Mouse (Mus musculus): ENCODE measurements at regions not wholly inside any gene's neighbourhood (a gene's known extent, or its start where the extent isn't known, plus 50 kb on each side); places are given as distances from the start of the nearest gene placed in this dataset.

DNA sequence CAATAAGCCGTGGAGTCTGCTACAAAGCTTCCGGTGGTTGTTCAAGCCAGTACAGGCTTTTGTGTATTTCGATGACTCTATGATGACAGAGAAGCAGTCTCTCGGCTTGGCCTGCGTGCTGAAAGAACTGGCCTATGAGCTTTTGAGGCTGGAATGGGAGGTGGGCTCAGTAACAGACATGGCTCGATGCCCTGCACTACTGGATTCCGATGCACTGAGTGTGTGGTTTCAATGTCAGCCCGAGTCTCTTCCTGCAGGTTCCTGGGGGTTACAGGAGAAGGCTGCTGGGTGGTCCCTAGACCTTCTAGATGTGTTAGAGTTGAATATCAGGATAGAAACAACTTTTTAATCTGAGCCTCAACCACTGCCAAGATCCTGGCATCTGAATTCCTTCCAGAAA is 53.2 kb downstream of the Gm815 start:
- DNase-seq: no peak

DNA sequence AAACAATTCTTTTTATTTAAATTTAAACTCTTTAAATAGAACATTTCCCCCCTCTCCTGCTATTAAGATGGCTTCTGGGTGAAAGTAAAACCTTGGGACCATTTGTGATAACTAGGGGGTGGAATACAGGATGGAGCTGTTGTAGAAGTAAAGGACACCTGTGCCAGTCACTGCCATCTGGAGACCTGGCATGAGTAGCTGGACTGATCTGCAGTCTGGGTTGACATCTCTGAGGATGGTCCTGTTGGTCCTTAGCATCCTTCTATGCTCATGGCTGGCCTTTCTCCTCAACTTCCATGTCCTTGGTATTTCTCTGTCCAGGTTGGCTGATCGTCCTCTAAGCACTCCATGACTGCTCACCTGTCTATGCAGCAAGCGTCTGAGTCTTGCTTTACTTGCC is 58.3 kb downstream of the Gm815 start:
- DNase-seq: no peak

DNA sequence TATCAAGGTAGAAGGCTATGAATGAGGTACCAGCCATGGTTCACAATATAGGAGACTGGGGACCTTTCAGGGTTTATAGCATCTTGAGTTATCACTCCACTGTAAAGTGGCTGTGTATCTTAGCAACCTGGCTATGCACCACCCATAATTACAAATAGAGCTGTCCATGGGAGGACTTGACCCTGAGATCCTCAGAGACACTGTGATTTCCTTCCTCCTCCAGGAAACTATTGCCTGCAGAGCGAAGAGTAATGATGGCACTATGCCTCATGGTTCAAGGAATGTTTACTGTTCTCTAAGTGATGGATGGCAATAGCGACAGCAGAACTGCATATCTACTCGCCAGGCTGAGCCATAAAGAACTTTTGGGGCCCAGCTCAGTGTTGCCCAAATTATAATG is 60.9 kb downstream of the Gm815 start:
- no peak for DNase-seq

DNA sequence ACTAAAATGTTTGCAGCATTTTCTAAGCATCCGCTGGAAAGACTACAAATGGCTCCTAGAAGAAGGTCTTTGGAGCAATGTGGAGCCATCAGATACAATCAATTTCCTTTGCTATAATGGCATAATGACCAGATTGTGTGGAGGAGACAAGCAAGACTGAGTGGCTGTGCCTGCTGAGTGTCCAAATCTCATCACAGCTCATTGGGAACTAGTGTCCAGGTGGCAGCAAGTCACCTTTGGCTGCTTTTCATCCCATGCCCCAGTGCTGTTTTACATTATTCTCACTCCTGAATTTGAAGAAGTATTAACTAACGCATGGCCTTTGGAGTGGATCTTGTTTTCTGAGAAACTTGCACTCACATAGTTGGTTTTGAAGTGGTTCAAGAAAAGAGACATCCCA is 62.8 kb downstream of the Gm815 start:
- no peak for DNase-seq

DNA sequence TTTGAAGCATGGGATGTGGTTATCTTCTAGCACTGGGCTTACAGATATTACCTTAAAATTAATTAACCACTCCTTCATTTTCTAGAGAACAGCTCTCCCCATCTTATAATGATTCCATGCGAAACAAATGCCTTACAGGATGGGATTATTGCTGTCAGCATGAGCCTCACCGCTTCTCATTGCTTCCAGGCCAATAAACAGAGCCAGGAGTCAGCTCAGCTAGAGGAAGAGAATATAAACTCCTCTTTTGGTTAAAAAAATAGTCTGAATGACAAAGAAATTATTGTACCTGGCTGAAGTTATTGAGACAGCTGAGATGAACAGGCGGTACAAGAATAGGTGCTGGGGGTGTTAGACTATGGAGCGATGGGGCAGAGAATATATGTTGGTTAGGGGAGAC is 63.5 kb downstream of the Gm815 start:
- no peak for DNase-seq

DNA sequence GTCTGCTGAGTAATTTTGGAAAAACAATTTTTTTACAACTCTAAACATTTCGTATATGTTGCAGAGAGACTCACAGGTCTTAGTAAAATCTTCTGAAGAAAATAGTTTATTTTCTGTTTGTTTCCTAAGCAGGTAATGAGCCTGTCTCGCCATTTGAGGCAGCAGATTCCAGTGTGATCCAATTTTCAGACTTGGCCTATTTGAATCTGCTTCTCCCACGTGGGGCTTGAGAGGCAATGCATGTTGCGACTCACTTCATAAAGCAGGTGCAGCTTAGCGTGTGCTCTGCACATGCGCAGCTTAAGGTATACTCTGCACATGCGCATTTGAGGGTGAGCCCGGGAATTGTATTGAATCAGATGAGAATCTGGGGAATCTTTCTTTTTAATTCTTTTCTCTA is 67.7 kb downstream of the Gm815 start:
- peak; percentile 14 for DNase-seq

DNA sequence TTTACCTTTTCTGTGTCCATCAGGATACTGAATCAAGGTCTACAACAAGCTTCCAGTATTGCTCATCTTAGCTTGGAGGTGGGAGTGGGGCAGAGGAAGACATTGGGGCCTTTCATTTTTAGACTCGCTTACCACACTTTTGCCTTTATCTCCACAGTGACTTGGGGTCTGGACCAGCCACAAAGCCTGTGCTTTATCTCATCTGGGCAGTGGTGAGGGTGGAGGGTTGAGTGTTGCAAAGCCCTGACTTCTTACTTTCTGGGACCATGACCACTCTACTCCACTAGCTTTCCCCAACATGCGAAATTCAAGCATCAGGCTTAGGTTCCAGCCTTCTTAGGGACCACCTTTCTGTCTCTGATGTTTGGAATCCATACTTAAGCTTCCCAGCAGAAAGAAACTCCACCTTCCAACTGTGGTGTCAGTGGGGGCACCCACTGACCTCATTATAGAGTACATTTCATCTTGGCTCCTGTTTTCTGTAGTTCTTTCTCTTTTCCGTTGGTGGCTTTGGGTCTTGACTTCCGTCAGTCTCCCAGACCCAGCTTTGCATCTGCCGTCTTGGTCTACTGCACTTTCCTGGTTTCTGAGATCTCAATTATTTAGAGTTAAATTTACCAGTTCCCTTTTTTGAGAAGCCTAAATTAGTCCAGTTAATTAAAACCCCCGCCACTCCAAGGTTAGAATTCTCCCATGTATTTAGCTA is 80.5 kb downstream of the Gm815 start:
- no peak for DNase-seq

DNA sequence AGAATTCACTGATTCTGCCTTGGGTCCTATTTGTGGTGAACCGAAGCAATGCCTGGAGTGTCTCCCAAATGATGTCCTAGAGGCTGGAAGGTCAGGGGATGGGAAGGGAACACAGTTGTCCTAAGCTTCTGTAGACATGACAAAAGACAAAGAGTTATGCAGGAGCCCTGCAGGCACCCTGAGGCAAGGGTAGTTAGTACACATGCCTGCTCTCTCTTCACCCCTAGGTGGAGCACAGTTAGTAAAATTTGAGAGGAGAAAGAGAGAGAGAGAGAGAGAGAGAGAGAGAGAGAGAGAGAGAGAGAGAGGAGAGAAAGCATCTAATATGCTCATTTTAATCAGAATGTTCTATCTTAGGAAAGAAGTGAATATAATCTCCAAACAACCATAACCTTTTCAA is 87.4 kb downstream of the Gm815 start:
- DNase-seq: no peak

DNA sequence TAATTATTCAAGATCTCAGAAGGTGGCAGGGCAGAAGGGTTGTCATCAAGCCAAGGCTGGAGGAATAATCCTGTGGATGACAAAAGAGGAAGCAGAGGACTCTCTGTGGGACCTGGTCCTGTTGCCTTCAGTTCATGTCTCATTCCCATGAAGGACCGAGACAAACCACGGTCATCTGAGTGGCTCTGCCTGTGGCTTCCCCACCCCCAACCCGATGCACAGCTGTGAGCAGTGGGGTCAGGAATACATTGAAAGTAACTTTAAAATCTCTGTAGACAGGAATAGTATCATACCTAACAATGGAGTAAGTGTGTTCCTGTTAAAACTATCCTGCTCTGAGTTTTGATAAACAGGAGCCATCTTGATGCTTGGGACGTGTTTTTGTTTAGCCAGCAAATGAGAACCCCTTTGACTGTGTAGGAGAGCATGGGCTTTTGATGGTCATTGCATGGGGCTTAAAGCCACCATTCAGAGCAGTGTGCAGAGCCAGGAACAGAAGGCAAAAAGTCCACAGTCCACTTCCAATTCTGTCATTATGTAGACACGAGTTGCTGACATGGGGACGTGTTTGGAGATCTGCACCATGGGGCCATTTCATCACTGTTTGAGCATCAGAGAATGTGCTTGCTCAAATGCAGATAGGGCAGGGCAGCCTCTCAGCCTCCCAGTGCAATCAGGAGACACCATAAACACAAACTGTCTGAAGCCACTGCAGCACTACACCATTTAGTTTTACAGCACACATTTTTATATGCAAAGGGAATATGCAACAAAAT is 88.3 kb downstream of the Gm815 start:
- no peak for DNase-seq

DNA sequence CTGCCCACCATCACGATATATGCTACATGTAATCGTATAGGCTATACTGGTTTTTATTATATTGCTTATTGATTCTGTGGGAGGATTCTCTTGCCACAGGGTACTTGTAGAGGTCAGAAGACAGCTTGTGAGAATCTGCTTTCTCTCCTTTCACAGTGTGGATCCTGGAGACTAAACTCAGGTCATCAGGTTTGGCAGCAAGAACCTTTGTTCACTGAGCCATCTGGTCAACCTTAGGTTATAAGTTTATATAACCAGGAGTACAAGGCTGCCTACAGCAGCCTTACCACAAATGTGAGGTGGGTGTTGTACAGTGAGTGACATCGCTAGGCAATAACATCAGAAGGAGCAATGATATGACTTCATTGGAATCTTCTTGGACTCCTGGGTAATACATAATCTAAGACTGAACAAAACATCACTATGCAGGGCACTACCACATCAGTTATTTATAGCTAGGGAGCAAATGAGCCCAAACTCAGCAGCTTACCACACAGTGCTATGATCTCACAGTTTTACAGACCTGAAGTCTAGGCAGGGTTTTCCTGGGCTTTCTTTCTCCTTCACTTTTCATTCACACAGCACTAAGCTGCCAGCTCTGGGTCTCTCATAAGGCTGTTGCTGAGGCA is 89.0 kb downstream of the Gm815 start:
- DNase-seq: no peak

DNA sequence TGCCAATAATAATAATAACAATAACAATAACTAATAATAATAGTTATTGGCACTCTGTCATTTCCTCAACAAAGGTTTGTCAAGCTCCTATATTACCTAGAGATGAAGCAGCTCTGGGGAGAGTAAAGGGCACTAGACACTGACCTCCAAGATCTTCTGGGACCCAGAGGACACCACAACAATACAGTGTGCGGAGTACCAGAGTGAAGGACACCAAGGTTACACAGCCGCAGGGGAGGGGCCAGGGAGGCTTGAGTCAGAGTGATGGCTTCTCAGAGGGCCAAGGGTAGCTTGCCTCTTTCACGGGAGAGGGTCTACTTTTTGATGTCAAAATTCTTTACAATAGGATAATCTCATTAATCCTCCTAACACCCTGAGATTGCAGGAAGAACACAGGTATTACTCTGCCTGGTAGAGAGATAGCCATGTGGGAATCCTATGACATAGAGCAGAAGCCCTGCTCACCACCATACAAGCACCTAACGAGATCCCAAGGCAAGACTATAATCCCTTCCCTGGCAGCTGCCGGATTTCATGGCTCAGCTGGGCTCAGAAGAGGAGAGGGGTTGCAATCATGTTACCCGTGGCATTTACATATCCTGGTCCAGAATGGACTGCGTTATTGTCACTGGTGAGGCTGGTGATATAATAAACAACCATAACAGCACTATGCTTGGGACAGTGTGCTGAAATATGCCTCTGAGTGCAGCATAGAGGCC is 91.1 kb downstream of the Gm815 start:
- DNase-seq: no peak

DNA sequence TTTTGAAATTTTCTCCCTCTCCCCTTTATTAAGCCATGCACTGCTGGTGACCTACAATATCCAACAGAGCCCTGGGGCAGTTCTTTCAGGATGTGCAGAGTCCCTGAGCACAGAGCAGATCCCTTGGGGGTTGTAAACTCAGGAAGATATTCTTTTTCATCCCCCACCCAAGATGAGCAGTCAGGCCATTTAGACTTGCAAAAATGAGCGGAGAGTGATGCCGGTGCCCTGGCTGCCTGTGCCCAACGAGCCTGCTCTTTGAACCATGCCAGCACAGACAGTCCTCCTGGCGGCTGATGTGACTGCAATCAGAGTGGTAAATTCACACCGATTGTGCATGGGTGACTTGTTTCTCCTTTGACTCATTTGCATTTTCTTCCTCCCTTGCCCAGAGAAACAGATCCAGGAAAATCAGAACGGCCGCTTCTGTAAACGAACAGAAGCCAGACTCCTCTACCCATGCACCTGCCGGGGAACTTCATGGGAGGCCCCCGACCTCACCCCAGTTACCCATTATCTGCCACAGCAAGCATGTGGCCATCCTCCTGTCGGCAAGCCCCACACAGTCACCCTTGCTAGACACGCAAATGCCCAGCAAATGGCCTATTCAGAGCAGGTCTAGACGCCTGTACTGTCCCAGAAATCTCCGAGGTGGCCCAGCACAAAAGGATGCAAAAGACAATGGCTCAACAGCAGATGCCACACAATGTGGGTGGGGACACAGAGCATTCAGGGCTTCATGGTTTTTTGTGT is 92.4 kb downstream of the Gm815 start:
- DNase-seq: no peak

DNA sequence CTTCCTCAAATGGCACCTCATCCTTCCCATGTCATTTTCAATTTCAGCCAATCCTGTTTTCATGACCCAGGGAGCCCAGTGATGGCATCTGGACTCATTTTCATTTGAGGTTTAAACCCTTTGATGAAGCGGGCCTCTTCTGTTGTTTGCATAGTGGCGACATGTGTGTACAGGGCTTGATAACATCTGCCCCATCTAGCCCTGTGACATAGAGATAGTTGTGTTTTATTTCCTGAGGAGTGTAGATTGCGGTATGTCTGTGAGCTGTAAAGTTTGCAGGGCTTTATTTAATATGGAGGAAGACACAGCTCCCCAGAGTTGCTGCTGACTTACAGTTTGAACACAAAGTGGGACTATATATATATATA is 92.9 kb downstream of the Gm815 start:
- DNase-seq: no peak

DNA sequence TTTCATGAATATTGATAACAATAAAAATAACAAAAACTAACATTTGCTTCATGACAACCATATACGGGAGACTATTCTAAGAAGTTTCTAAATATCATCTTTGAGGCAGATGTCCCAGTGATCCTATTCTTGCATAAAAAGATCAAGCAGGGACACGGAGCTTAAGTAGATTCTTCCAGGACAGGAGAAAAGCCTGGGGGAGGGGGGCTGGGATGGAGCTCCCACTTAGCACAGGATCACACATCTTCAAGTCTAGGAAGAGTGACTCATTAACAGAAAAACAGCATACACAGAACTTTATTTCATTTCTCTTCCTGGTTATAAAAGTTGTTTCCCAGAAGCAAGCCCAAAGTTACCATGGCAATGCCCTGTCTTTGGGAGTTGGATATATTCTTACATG is 93.6 kb downstream of the Gm815 start:
- DNase-seq: no peak

DNA sequence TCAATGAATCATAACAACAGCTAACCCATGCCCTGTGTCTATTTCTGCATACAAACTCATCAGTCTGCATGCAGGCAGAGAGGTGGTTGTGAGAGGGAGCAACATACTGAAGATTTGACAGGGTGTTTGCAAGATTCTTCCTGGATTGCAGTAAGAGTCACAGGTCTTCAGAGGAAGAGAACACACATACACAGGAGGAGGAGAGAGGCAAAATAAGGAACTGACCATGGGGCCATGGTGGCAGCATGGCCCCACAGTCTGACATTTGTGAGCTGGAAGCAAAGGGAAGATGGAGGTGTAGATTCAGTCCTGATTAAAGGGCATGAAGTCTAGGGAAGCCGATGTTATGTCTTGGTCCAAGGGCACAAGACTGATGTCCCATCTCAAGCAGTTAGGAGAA is 101.0 kb downstream of the Gm815 start:
- DNase-seq: no peak

DNA sequence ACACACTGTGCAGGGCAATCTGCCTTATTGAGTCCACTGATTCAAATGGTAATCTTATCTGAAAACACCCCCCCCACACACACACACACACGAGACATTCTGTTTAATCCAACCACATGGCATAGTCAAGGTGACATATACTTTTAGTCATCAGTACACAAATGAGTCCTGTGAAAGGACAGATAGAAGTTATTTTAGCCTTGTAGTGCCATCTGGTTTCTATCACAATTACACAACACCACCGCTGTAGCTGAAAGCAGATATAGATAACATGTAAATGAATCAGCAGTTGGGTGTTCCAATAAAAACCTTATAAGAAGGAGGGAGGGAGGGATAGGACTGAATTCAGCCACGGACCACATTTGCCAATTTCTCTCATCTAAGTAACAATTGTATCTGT is 101.5 kb downstream of the Gm815 start:
- DNase-seq: no peak

DNA sequence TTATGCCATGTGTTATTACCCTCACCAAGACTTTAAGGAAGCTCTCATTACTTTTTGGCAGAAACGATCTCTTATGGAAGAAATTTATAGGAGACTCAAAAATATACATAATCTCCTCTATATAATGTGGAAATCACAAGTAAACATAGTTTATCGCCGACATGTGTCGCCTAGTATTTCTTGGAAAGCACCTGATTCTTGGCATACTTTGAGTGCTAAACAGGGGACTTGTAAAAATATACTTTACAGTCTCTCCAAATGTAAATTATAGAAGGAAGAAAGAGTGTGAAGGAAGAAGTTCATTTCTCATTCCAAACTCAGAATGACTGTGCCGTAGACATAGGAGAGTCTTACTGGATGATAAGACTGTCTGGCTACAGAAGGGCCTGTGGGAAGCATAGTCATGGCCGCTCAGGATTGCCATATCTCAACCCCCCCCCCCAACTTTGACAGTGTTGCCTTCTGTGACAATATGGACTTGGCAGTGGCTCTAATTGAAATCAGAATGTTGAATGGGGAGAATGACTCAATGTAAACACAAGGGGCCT is 102.3 kb downstream of the Gm815 start:
- no peak for DNase-seq

DNA sequence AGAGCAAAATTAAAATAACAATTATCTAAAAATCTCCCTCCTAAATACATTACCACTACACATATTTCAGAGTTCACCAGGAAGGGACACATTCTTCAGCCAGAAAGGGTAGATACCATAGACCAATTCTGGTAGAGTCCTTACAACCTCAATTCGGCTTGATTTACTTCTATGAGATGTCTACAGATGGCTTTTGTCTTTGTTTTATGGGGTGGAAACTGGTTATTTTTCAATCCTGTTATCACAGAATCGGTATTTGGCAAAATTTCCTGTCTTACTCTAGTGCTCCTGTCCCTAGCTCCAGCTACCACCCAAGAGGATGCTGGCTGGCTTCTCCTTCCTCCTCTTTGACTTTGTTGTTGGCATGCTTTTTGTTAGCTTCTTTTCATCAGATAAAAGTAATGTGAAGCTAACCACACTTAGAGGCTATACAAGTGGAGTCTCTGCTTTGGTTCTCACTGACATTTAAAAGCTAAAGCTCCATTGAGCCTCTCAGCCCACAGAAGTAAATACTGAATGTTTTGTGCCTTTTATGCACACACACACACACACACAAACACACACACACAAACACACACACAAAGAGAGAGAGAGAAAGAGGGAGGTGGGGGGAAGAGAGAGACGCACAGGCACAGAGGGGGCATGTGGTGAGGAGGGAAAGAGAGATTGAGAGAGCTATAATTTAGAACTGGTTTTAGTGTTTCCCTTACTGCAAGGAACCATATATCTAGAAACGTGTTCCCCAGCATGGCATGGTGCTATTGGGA is 109.1 kb downstream of the Gm815 start:
- no peak for DNase-seq

DNA sequence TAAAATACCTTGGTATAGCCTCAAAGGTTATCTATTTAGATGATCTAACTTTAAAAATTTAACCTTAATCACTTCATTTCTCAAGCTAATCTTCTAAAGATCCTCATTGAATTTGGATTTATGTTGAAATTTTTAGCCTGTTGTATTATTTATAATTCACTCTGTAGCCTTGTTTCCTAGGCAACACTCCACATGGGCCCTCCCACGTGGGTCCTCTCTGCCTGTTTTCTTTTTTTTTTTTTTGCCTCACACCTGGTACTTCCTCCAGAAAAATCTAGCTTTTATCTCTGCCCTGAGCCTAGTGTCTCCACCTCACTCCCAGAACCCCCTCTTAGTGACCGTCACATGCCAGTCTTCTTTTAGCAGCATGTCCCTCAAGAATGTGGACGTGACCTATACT is 113.9 kb downstream of the Gm815 start:
- no peak for DNase-seq

DNA sequence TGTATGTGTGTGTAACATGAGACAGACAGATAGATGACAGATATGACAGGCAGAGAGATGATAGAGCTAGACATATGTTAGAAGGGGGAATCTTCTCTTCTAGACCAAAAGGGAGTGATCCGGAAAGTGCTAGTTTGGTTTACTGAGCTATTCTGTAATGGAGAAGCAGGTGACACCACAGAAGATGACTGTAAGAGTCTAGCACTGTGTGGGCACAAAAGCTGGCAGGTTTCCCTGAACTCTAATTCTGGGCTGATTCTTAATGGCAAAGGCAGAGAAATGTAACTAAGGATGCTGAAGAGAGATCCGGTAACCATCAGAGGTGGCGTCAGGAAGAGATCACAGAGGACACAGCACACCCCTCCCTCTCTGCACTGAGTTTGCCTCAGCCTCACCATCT is 136.2 kb downstream of the Gm815 start:
- DNase-seq: peak; percentile 24

DNA sequence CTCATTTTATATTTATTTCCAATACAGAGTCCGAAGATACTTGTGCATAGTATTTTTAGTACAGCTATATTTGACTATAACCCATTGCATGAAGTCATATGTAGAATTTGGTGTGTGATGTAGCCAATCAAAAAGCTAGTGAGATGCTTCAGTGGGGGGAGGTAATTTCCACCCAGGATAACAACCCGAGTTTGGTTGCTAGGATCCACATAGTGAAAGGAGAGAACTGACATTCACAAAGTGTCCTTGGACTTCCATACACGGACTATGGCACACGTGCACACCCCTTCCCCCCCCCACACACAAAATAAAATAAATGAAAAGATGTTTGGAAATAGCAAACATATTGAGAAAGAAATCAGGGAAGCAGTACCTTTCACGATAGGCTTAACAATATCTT is 137.2 kb downstream of the Gm815 start:
- DNase-seq: no peak

DNA sequence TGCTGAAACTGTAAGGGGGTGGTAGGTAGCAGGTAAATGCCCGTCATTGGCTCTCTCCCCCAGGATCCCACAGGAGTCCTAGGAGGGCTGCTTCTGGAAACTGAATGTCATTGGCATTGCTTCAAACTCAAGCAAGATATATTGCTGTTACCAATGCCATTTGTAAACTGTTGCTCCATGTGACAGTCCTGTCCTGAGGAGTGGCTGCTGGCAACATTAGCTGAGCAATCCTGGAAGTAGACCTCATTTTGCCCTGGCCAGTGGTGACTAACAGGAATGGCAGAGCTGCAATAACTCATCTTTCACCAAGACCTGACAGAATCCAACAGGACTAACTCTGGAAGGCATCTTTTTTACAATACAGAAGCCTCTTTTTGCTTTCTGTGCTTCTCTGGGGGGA is 143.2 kb downstream of the Gm815 start:
- no peak for DNase-seq
